Mouse (Mus musculus) heart, embryonic 12.5 days (tissue): ENCODE data around the gene Abi3. TPM values are rescaled to one million over a fixed set of nuclear protein-coding genes. Genes with fewer than 3 reads are reported as not detected.

Source experiments
- ATAC-seq: fragments of 200-750 bp; cut with Nextera tagmentation; 2 replicates; pipeline ENCODE4 v1.8.0; 2017; ENCODE audit warnings: moderate TSS enrichment, moderate library complexity; ENCODE audit not compliant: insufficient number of reproducible peaks, low FRiP score
- H3K27ac ChIP-seq: fragments of 300-500 bp; sonication (generic); 2 replicates; pipeline ENCODE4 v1.5.1; 2016; ENCODE audit warnings: mild to moderate bottlenecking, moderate library complexity; ENCODE audit not compliant: poor library complexity, severe bottlenecking
- H3K27me3 ChIP-seq: fragments of 300-500 bp; sonication (generic); replicated peaks from 2 replicates; pipeline ENCODE4 v1.6.1; 2016; ENCODE audit warnings: mild to moderate bottlenecking, moderate library complexity
- H3K36me3 ChIP-seq: fragments of 300-500 bp; sonication (generic); 2 replicates; pipeline ENCODE4 v1.6.1; 2016; ENCODE audit warnings: mild to moderate bottlenecking, moderate library complexity
- H3K4me1 ChIP-seq: fragments of 300-500 bp; sonication (generic); replicated peaks from 2 replicates; pipeline ENCODE4 v1.6.1; 2016; ENCODE audit warnings: mild to moderate bottlenecking
- H3K4me2 ChIP-seq: fragments of 300-500 bp; sonication (generic); 2 replicates; pipeline ENCODE4 v1.6.1; 2016; ENCODE audit warnings: mild to moderate bottlenecking, moderate library complexity
- H3K4me3 ChIP-seq: fragments of 300-500 bp; sonication (generic); 2 replicates; pipeline ENCODE4 v1.5.1; 2016; ENCODE audit warnings: mild to moderate bottlenecking
- H3K9ac ChIP-seq: fragments of 300-500 bp; sonication (generic); 2 replicates; pipeline ENCODE4 v1.6.1; 2016; ENCODE audit warnings: mild to moderate bottlenecking, moderate library complexity
- H3K9me3 ChIP-seq: fragments of 300-500 bp; sonication (generic); replicated peaks from 2 replicates; pipeline ENCODE4 v1.6.1; 2016; ENCODE audit warnings: mild to moderate bottlenecking, moderate library complexity
- WGBS: fragments of 180-500 bp; shearing (Covaris S2); methylation state at CpG from one replicate; pipeline ENCODE4 v1.1.7; 2016; 5-methylcytosine and 5-hydroxymethylcytosine counted together
- polyA plus RNA-seq: library from polyadenylated mRNA; unstranded; fragments of >200 nt; fragmentation: Nextera tagmentation; extraction: Ambion mirVana; gene quantifications from 2 replicates; pipeline ENCODE4 v1.2.1, GENCODE M21; 2016

Abi3 gene
- polyA plus RNA-seq, 1 experiment from 2014 or later = 22.3 TPM

- H3K27ac ChIP-seq = peak overlapping the region; percentile 34; the same call in 1 of the 2 replicates
- peak; percentile 85 for ATAC-seq
- 57% methylated on average over 5 of the region's 5 CpGs for WGBS
- no peak overlapping the region for H3K9ac ChIP-seq
- no peak overlapping the region for H3K4me3 ChIP-seq
- H3K27me3 ChIP-seq = no peaks in the 10 kb centered on the region
- H3K4me1 ChIP-seq = peaks cover 7% of the 10 kb centered on the region
- no peaks in the 10 kb centered on the region for H3K36me3 ChIP-seq
- H3K9me3 ChIP-seq = peaks cover 10% of the 10 kb centered on the region
- H3K4me2 ChIP-seq = no peak overlapping the region
These were observed 33.7 kb downstream of the Abi3 start for GRCm38 (mm10) chr11:95808448-95809011.

GRCm38 (mm10) chr11:95807884-95808283 is 34.4 kb downstream of the Abi3 start:
- no peak for ATAC-seq
- no peaks in the 10 kb centered on the region for H3K27me3 ChIP-seq
- H3K36me3 ChIP-seq = no peaks in the 10 kb centered on the region
- H3K9ac ChIP-seq = no peak overlapping the region
- H3K4me3 ChIP-seq = no peak overlapping the region
- H3K4me1 ChIP-seq = peaks cover 7% of the 10 kb centered on the region
- peak overlapping the region; percentile 34; the same call in 1 of the 2 replicates for H3K27ac ChIP-seq
- 93% methylated on average over 5 of the region's 5 CpGs for WGBS
- peaks cover 10% of the 10 kb centered on the region for H3K9me3 ChIP-seq
- H3K4me2 ChIP-seq = no peak overlapping the region

GRCm38 (mm10) chr11:95805527-95805926 is 36.7 kb downstream of the Abi3 start:
- 15% methylated on average over 3 of the region's 3 CpGs for WGBS
- Histone ChIP-seq H3K9me3 (peaks cover 10% of the 10 kb centered on the region), H3K4me1 (peaks cover 7% of the 10 kb centered on the region), H3K36me3 (no peaks in the 10 kb centered on the region), H3K9ac (no peak overlapping the region), H3K27me3 (no peaks in the 10 kb centered on the region), H3K4me3 (no peak overlapping the region), H3K27ac (0 out of 2 replicates have a peak overlapping the region, but pooled peaks have one; percentile 31), H3K4me2 (no peak overlapping the region)
- ATAC-seq = peak; percentile 81

GRCm38 (mm10) chr11:95805010-95805409 is 37.3 kb downstream of the Abi3 start:
- no peak overlapping the region for H3K4me2 ChIP-seq
- H3K9ac ChIP-seq = no peak overlapping the region
- no peak overlapping the region for H3K4me3 ChIP-seq
- H3K36me3 ChIP-seq = no peaks in the 10 kb centered on the region
- H3K27me3 ChIP-seq = no peaks in the 10 kb centered on the region
- ATAC-seq = no peak
- H3K27ac ChIP-seq = 0 out of 2 replicates have a peak overlapping the region, but pooled peaks have one; percentile 31
- peaks cover 7% of the 10 kb centered on the region for H3K4me1 ChIP-seq
- H3K9me3 ChIP-seq = peaks cover 10% of the 10 kb centered on the region
- WGBS = 62% methylated on average over 5 of the region's 5 CpGs

- ATAC-seq = no peak
These were observed 46.7 kb downstream of the Abi3 start for GRCm38 (mm10) chr11:95795582-95795981.

GRCm38 (mm10) chr11:95794201-95794600 is 48.1 kb downstream of the Abi3 start:
- 44% methylated on average over 5 of the region's 5 CpGs for WGBS
- Histone ChIP-seq H3K4me2 (no peak overlapping the region), H3K9me3 (no peaks in the 10 kb centered on the region), H3K4me1 (peaks cover 40% of the 10 kb centered on the region), H3K4me3 (no peak overlapping the region), H3K36me3 (no peaks in the 10 kb centered on the region), H3K27ac (peak overlapping the region; percentile 41; the same call in 1 of the 2 replicates), H3K9ac (no peak overlapping the region), H3K27me3 (peaks cover 18% of the 10 kb centered on the region; the same call in 1 of the 2 replicates)
- no peak for ATAC-seq

More at GRCm38 (mm10) chr11:95795582-95795981, 46.7 kb downstream of the Abi3 start:
- Histone ChIP-seq H3K27ac (no peak overlapping the region), H3K27me3 (peaks cover 18% of the 10 kb centered on the region; the same call in 1 of the 2 replicates), H3K4me1 (peaks cover 40% of the 10 kb centered on the region), H3K4me3 (no peak overlapping the region), H3K36me3 (no peaks in the 10 kb centered on the region), H3K4me2 (no peak overlapping the region), H3K9me3 (no peaks in the 10 kb centered on the region), H3K9ac (no peak overlapping the region)
- WGBS = 41% methylated on average over 5 of the region's 5 CpGs

GRCm38 (mm10) chr11:95792950-95793509 is 49.2 kb downstream of the Abi3 start:
- Histone ChIP-seq H3K4me2 (no peak overlapping the region), H3K27ac (no peak overlapping the region), H3K9ac (no peak overlapping the region), H3K4me3 (no peak overlapping the region), H3K27me3 (peaks cover 12% of the 10 kb centered on the region; the same call in 1 of the 2 replicates), H3K36me3 (no peaks in the 10 kb centered on the region), H3K4me1 (peaks cover 40% of the 10 kb centered on the region), H3K9me3 (no peaks in the 10 kb centered on the region)
- WGBS = 61% methylated on average over 8 of the region's 8 CpGs
- ATAC-seq = peak; percentile 45; the same call in 1 of the 2 replicates

- WGBS = 80% methylated on average over 13 of the region's 13 CpGs
- H3K4me3 ChIP-seq = no peak overlapping the region
- ATAC-seq = no peak
These were observed 50.5 kb downstream of the Abi3 start for GRCm38 (mm10) chr11:95791787-95792186.

GRCm38 (mm10) chr11:95789451-95789891 is 52.8 kb downstream of the Abi3 start:
- WGBS = 76% methylated on average over 8 of the region's 8 CpGs

More at GRCm38 (mm10) chr11:95791787-95792186, 50.5 kb downstream of the Abi3 start:
- Histone ChIP-seq H3K9me3 (no peaks in the 10 kb centered on the region), H3K27ac (no peak overlapping the region), H3K4me1 (peaks cover 37% of the 10 kb centered on the region), H3K4me2 (no peak overlapping the region), H3K27me3 (peaks cover 4% of the 10 kb centered on the region; the same call in 1 of the 2 replicates), H3K36me3 (no peaks in the 10 kb centered on the region), H3K9ac (no peak overlapping the region)

GRCm38 (mm10) chr11:95786511-95786910 is 55.8 kb downstream of the Abi3 start:
- no peak for ATAC-seq
- H3K4me3 ChIP-seq = no peak overlapping the region

More at GRCm38 (mm10) chr11:95789451-95789891, 52.8 kb downstream of the Abi3 start:
- Histone ChIP-seq H3K4me2 (no peak overlapping the region), H3K27ac (no peak overlapping the region), H3K4me1 (peaks cover 17% of the 10 kb centered on the region), H3K9ac (no peak overlapping the region), H3K4me3 (no peak overlapping the region), H3K9me3 (0 out of 2 replicates have a peak, but pooled peaks cover 2% of the 10 kb centered on the region), H3K36me3 (no peaks in the 10 kb centered on the region), H3K27me3 (no peaks in the 10 kb centered on the region)
- ATAC-seq = no peak

GRCm38 (mm10) chr11:95785675-95786074 is 56.6 kb downstream of the Abi3 start:
- H3K4me1 ChIP-seq = no peaks in the 10 kb centered on the region
- ATAC-seq = no peak

More at GRCm38 (mm10) chr11:95786511-95786910, 55.8 kb downstream of the Abi3 start:
- H3K36me3 ChIP-seq = no peaks in the 10 kb centered on the region
- H3K9me3 ChIP-seq = 0 out of 2 replicates have a peak, but pooled peaks cover 2% of the 10 kb centered on the region
- 83% methylated on average over 6 of the region's 6 CpGs for WGBS
- H3K27me3 ChIP-seq = no peaks in the 10 kb centered on the region
- no peak overlapping the region for H3K27ac ChIP-seq
- H3K4me2 ChIP-seq = no peak overlapping the region
- H3K4me1 ChIP-seq = no peaks in the 10 kb centered on the region
- no peak overlapping the region for H3K9ac ChIP-seq

More at GRCm38 (mm10) chr11:95785675-95786074, 56.6 kb downstream of the Abi3 start:
- 88% methylated on average over 4 of the region's 4 CpGs for WGBS
- no peak overlapping the region for H3K4me3 ChIP-seq
- no peak overlapping the region for H3K9ac ChIP-seq
- no peak overlapping the region for H3K4me2 ChIP-seq
- H3K9me3 ChIP-seq = 0 out of 2 replicates have a peak, but pooled peaks cover 2% of the 10 kb centered on the region
- no peak overlapping the region for H3K27ac ChIP-seq
- H3K27me3 ChIP-seq = no peaks in the 10 kb centered on the region
- H3K36me3 ChIP-seq = no peaks in the 10 kb centered on the region
